Mouse (Mus musculus): ENCODE data around the gene Zfp454. TPM values are rescaled to one million over a fixed set of nuclear protein-coding genes. Genes with fewer than 3 reads are reported as not detected.

Gene Zfp454
- total RNA-seq, 1 experiment = 3.3 TPM

- Histone ChIP-seq H3K27ac (ENCODE audit: insufficient read depth, low read depth, low read length, poor library complexity, severe bottlenecking) (no peak overlapping the region), H3K9ac (ENCODE audit: insufficient read depth, low read depth, low read length, poor library complexity, severe bottlenecking) (no peak overlapping the region), H3K9me3 (ENCODE audit: control insufficient read depth, insufficient read depth, low read depth, low read length) (no peaks in the 10 kb centered on the region)
Measured at GRCm38 (mm10) chr11:50886231-50886932, 1.1 kb downstream of the Zfp454 start.

DNA sequence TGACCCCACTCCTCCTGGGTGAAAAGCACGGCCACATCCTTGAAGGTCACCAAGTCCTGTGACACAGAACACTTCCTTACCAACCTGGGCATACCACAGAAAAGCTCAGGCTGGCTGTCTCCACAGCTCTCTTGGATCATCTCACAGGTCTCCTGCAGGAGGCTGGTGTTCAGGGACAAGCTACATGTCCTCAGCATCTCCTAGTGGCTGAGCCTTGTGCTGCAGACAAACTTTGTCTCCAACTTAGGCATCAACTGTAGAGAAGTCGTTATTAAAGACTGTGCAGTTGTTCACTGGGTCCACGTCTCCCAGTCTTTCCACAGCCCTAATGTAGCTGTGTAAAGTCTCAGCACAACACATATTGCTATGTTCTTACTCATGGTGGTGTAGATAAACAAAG is 3.7 kb downstream of the Zfp454 start:
- TF ChIP-seq ZC3H11A (IDR thresholded peaks at IDR 0.05; ENCODE audit: borderline replicate concordance, low read depth, low read length) = no peak
- no peak for TF ChIP-seq HCFC1 (IDR thresholded peaks at IDR 0.05; ENCODE audit: borderline replicate concordance, insufficient read depth, low read length)
- TF ChIP-seq MAFK (IDR thresholded peaks at IDR 0.05; ENCODE audit: insufficient read depth, low read depth, low read length) = no peak
- TF ChIP-seq CHD2 (IDR thresholded peaks at IDR 0.05; ENCODE audit: low read depth, low read length) = no peak
- Histone ChIP-seq H3K9me3 (ENCODE audit: control insufficient read depth, insufficient read depth, low read depth, low read length) (no peaks in the 10 kb centered on the region), H3K27ac (ENCODE audit: insufficient read depth, low read depth, low read length, poor library complexity, severe bottlenecking) (no peak overlapping the region), H3K4me1 (ENCODE audit: control insufficient read depth in 2 of 2, insufficient read depth in 2 of 2, low read length in 2 of 2, poor library complexity in 1 of 2) (peaks cover 2 to 3% of the 10 kb centered on the region in 2 experiments; a peak in 3 of 4 replicates), H3K9ac (ENCODE audit: insufficient read depth, low read depth, low read length, poor library complexity, severe bottlenecking) (no peak overlapping the region), H3K36me3 (ENCODE audit: control insufficient read depth, insufficient read depth, low read length, poor library complexity, severe bottlenecking) (no peaks in the 10 kb centered on the region; the same call in 1 of the 2 replicates), H3K4me3 (ENCODE audit: insufficient read depth in 1 of 2, low read depth in 1 of 2, low read length in 2 of 2, poor library complexity in 1 of 2, severe bottlenecking in 1 of 2) (no peak overlapping the region)
- in situ Hi-C loops (cut with MboI; ENCODE audit: low sequenced_read_pairs in 2 of 2, unreplicated experiment in 2 of 2) = no loop called here
- DNase-seq (ENCODE audit: low read depth, low spot score) = no peak

More at GRCm38 (mm10) chr11:50886231-50886932, 1.1 kb downstream of the Zfp454 start:
- DNase-seq (ENCODE audit: low read depth, low spot score) = no peak
- Histone ChIP-seq H3K4me3 (ENCODE audit: insufficient read depth in 1 of 2, low read depth in 1 of 2, low read length in 2 of 2, poor library complexity in 1 of 2, severe bottlenecking in 1 of 2) (no peak overlapping the region), H3K36me3 (ENCODE audit: control insufficient read depth, insufficient read depth, low read length, poor library complexity, severe bottlenecking) (no peaks in the 10 kb centered on the region; the same call in 1 of the 2 replicates), H3K4me1 (ENCODE audit: control insufficient read depth in 2 of 2, insufficient read depth in 2 of 2, low read length in 2 of 2, poor library complexity in 1 of 2) (peaks cover 2 to 3% of the 10 kb centered on the region in 2 experiments; a peak in 3 of 4 replicates)
- in situ Hi-C loops (cut with MboI; ENCODE audit: low sequenced_read_pairs in 2 of 2, unreplicated experiment in 2 of 2) = no loop called here
- TF ChIP-seq ZNF384 (IDR thresholded peaks at IDR 0.05; ENCODE audit: low read depth, low read length) (no peak), ZC3H11A (IDR thresholded peaks at IDR 0.05; ENCODE audit: borderline replicate concordance, low read depth, low read length) (no peak), MAFK (IDR thresholded peaks at IDR 0.05; ENCODE audit: insufficient read depth, low read depth, low read length) (no peak)

DNA sequence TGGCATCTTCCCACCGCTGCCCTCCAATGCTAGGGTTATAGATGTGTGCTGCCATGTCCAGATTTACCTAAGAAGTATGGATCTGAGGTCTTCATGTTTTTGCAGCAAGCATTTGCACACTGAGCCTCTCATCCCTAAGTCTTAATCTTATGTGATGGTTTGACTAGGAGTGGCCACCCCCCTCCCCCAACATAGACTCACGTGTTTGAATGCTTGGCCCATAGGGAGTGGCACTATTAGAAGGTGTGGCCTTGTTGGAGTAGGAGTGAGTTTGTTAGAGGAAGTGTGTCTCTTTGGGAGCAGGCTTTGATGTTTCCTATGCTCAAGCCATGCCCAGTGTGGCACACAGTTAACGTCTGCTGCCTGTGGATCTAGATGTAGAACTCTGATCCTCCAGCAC is 8.8 kb downstream of the Zfp454 start:
- Histone ChIP-seq H3K4me1 (ENCODE audit: control insufficient read depth in 2 of 2, insufficient read depth in 2 of 2, low read length in 2 of 2, poor library complexity in 1 of 2) (no peaks in the 10 kb centered on the region; a peak in 1 of 4 replicates), H3K9me3 (ENCODE audit: control insufficient read depth, insufficient read depth, low read depth, low read length) (no peaks in the 10 kb centered on the region), H3K9ac (ENCODE audit: insufficient read depth, low read depth, low read length, poor library complexity, severe bottlenecking) (no peak overlapping the region), H3K36me3 (ENCODE audit: control insufficient read depth, insufficient read depth, low read length, poor library complexity, severe bottlenecking) (no peaks in the 10 kb centered on the region; the same call in 1 of the 2 replicates), H3K4me3 (ENCODE audit: insufficient read depth in 1 of 2, low read depth in 1 of 2, low read length in 2 of 2, poor library complexity in 1 of 2, severe bottlenecking in 1 of 2) (no peak overlapping the region), H3K27ac (ENCODE audit: insufficient read depth, low read depth, low read length, poor library complexity, severe bottlenecking) (no peak overlapping the region)
- no peak for TF ChIP-seq CHD2 (IDR thresholded peaks at IDR 0.05; ENCODE audit: low read depth, low read length)
- no peak for TF ChIP-seq ZNF384 (IDR thresholded peaks at IDR 0.05; ENCODE audit: low read depth, low read length)
- no peak for TF ChIP-seq ZC3H11A (IDR thresholded peaks at IDR 0.05; ENCODE audit: borderline replicate concordance, low read depth, low read length)
- TF ChIP-seq HCFC1 (IDR thresholded peaks at IDR 0.05; ENCODE audit: borderline replicate concordance, insufficient read depth, low read length) = no peak
- no peak for TF ChIP-seq MAFK (IDR thresholded peaks at IDR 0.05; ENCODE audit: insufficient read depth, low read depth, low read length)
- DNase-seq (ENCODE audit: low read depth, low spot score) = no peak
- in situ Hi-C loops (cut with MboI; ENCODE audit: low sequenced_read_pairs in 2 of 2, unreplicated experiment in 2 of 2) = no loop called here

GRCm38 (mm10) chr11:50850989-50851601 is 36.4 kb downstream of the Zfp454 start:
- Histone ChIP-seq H3K4me1 (ENCODE audit: control insufficient read depth in 2 of 2, insufficient read depth in 2 of 2, low read length in 2 of 2, poor library complexity in 1 of 2) (peaks cover 2 to 19% of the 10 kb centered on the region in 2 experiments; a peak in 3 of 4 replicates), H3K9ac (ENCODE audit: insufficient read depth, low read depth, low read length, poor library complexity, severe bottlenecking) (peak overlapping the region; percentile 39; the same call in 1 of the 2 replicates), H3K9me3 (ENCODE audit: control insufficient read depth, insufficient read depth, low read depth, low read length) (no peaks in the 10 kb centered on the region), H3K36me3 (ENCODE audit: control insufficient read depth, insufficient read depth, low read length, poor library complexity, severe bottlenecking) (no peaks in the 10 kb centered on the region), H3K4me3 (ENCODE audit: insufficient read depth in 1 of 2, low read depth in 1 of 2, low read length in 2 of 2, poor library complexity in 1 of 2, severe bottlenecking in 1 of 2) (peak overlapping the region; percentile 27 to 70), H3K27ac (ENCODE audit: insufficient read depth, low read depth, low read length, poor library complexity, severe bottlenecking) (no peak overlapping the region)
- no peak for DNase-seq (ENCODE audit: low read depth, low spot score)
- in situ Hi-C loops (cut with MboI; ENCODE audit: low sequenced_read_pairs in 2 of 2, unreplicated experiment in 2 of 2) = no loop called here
- no peak for TF ChIP-seq HCFC1 (IDR thresholded peaks at IDR 0.05; ENCODE audit: borderline replicate concordance, insufficient read depth, low read length)
- no peak for TF ChIP-seq CHD2 (IDR thresholded peaks at IDR 0.05; ENCODE audit: low read depth, low read length)
- TF ChIP-seq MAFK (IDR thresholded peaks at IDR 0.05; ENCODE audit: insufficient read depth, low read depth, low read length) = no peak
- TF ChIP-seq ZNF384 (IDR thresholded peaks at IDR 0.05; ENCODE audit: low read depth, low read length) = no peak
- no peak for TF ChIP-seq ZC3H11A (IDR thresholded peaks at IDR 0.05; ENCODE audit: borderline replicate concordance, low read depth, low read length)

Measured in ES-E14 (cell line).